Mouse (Mus musculus) cerebellum, adult 9-10 months (tissue): ENCODE results near the gene Mbtps2.

ENCODE experiments used
- DNase-seq: peaks from one replicate; pipeline ENCODE4 v3.0.0; 2022

Gene Mbtps2

DNA sequence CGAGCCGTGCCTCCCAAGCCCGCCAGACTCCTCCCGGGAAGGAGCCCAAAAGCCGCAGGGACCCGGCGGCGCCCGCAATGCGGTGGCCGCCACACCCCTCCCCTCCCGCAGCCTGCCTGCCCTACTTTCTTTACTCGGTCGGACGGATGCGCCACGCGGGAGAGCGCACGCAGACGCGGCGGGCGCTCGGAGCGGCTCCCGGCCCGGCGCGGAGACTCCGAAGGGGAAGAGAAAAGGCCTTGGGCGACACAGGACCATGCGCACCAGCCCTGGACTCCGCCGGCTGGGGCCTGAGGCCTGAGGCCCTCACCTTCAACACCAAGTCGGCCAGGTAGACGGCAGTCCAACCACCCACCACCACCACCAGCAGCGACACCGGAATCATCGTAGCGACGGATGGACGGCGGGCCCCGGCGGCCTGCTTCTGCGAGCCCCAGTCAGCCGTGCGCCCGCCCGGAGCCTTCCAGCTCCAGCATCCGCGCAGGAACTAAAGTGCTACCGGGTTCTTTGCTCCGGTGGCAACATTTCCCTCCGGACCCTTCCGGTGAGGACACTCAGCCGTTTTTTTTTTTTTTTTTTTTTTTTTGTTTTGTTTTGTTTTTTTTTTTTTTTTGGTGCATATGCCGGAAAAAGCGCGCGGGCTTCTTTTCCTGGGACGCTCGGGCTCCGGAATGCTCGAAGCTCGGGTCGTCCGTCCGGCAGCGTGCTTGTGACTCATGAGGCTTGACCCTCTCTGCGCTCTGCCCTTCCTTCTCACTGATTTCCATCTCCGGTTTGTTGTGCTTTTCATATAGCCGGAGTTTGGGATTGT lies at the start of gene Mbtps2:
Gene Mbtps2 (minus strand): TSS at position 530 of the 811 bp plus-strand sequence.
- DNase-seq, result peak; percentile 76

DNA sequence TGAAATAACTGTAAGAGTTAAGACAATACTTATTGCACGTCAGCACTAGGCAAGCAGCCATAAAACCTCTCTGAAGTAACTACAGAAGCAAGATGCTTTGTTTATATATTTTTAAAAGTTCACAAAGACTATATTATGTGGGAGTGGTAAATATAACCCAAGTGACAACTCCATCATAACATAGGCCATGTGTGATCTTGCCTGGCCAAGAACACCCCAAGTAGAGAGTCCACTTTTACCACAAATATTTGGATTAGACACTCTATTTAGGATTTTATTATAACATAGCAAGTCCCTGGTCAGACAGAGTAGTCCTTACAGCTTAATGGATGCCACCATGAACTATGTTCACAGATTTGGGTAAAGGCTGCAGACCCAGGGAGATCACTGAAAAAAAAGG lies 47.9 kb upstream of the Mbtps2 start:
- no peak for DNase-seq

DNA sequence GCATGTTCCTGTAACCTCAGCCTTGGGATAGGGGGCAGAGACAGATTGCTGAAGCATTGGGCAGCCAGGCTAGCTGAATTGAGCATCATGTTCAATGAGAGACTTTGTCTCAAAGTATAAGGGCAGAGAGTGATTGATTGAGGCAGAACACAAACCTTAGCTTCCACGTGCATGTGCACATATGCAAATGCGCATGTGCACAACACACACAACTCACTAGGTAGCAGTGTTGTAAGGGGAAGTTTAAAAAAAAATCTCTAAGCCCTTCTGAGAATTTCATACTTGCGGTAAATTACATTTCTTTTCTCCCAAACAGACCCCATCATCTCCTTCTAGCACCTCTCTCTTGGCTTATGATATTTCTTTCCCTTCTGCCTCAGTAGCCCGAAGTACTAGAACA lies 46.2 kb upstream of the Mbtps2 start:
- no peak for DNase-seq

DNA sequence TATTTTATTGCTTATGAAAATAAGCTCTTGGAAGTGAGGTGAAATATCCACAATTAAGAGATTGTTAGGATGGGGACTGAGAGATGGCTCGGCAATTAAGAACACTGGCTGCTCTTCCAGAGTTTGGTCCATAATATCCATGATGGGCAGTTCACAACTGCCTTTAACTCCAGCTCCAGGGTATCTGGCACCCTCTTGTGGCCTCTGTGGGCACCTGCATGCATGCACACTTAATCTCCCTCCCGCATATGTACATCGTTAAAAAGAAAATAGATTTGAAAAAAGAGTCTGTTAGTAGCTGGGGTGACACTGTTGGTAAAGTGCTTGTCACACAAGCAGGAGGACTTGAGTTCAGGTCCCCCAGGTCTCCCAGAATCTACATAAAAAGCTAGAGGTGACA lies 45.8 kb upstream of the Mbtps2 start:
- DNase-seq, result peak; percentile 71

DNA sequence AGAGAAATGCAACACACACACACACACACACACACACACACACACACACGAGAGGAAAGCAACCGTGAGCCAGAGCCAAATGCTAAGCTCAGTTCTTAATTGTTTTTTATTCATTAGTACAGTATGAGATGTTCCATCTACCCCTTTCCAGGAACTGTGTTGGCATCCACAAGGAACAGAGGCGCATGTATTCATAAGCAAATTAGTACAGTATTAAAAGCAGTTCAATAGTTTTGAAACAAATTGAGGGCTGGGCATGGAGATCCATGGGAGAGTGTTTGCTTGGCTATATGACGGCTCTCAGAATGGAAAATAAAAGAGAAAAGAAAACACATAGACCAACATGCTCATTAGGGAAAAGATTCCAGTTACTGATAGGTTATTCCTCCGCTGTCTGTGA lies 44.3 kb upstream of the Mbtps2 start:
- DNase-seq, result no peak

DNA sequence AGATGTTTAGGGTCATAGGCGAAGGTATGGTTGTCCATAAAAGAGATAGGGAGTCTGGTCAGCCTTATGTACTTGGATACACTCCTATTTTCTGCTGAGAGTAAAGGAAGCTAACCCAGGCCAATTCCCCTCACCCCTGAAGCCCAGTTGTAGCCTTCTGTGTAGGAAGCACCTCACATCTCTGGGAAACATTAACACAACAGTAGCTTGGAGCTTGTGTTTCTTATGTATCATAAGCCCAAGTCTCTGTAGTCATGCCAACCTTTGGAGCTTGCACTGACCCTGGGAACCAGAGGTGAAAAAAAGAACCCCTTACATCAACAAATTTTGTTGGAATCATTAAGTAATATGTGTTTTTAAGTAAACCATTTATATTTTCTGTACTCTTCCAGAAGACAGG lies 38.7 kb upstream of the Mbtps2 start:
- DNase-seq, result no peak

DNA sequence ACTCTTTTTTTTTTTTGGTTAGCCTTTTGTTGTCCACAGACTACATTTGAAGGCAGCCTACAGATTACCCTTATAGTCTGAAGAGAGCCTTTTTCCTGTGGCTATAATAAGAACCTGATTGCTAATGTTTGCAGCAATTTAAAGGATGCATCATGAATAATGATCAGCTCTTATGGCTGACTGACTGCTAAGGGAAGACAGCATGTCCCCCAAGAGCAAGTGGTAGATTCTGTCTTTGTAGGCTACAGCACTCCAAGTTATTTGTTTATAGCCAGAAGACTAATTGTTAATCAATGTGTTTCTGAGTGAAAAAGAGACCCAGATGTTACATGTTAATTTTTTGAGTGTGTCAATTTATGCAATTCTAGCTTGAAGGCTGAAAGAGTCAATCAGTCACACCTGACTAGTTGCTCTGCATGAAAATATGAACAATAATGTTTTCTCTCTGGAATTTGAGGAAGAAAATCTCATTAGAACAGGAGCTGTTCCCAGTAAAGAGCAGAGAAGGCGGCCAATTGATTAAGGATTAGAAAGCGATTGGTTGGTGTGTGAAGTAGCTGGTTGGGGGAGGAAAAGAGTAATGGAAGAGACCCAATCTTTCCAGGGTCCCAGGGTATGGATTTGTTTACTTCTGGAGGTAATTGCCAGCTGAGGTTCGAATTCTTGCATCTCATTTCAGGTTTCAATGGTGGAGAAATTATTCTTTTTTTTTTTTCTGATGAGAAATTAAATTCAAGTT lies 35.3 kb upstream of the Mbtps2 start:
- no peak for DNase-seq

DNA sequence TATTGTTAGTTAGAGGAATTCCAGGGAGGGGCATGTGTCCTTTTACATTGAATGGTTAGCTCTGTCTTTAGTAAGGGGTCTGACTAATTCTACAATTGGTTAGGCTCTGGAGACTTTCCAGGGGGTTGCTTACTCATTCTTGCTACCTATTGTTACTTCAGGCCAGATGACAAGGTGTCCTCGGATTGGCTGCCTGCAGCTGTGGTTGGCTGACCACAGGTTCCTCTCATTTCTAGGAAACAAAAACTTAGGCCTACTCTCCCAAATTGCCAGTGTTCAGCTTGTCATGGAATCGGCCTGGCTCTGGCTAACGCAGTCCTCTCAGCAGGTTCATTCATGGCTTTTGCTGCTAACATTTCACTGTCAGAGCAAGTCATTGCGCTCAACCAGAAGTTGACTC lies 31.8 kb upstream of the Mbtps2 start:
- no peak for DNase-seq

DNA sequence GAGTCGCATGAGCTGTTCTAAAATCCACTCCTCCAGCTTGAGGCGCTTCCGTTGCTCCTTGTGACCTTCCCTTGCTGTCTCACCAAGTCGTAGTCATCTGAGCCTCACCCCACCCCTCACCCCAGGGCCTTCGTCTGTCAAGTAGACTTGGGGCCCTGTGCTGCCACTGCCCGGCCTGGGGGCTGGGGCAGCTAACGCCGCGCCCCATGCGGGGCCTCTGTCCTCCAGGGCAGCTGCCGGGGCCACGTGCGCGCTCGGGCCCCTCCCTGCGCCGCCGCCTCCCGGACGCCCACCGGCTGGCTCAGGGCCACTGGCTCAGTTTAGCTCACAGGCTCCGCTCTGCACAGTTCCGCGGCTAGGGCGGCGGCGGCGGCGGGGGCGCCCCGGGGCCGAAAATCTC lies 14.4 kb upstream of the Mbtps2 start:
- DNase-seq, result no peak

DNA sequence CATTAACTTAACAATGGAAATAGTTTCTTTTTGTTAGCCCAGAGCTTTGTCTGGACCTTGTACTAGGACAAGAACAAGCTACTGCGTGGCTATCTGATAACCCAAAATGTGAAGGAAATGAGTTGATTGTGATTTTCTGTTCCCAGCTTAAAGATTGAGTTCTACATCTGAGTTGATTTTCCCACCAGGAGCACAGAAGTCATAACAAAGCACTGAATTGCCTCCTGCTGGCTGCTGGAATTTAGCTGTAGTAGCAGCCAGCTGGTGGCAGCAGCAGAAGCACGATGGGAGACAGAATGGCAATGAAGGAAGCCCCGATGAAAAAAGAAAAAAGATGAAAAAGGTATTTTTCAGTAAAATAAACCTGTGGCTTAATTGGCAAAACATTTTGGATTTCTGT lies 2.9 kb upstream of the Mbtps2 start:
- peak; percentile 60 for DNase-seq

DNA sequence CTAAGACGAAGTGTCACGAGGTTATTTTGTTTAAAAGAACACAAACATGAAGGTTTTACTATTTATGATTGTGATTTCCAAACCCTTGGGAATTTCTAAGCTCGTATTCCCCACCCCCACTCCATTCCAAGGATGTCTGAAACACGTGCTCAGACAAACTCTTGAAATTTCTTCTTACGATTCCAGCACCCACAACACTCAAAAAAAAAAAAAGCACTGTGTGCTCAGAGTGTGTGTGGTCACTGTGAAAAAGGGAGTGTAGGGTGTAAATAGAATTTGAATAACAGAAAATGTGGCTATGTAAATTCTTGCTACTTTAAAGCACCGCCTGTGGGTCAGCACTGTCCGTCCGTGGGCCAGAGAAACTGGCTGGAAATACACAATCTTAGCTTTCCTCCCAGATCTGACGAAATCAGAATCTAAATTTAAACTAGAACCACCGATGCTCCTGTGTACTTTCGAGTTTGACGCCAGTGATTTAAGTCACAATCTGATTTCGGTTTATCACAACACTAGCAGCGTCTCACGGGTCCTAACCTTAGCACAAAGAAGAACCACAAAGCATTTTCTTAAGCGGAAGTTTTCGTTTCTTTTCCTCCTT lies 830 bp downstream of the Mbtps2 start:
- DNase-seq, result no peak

DNA sequence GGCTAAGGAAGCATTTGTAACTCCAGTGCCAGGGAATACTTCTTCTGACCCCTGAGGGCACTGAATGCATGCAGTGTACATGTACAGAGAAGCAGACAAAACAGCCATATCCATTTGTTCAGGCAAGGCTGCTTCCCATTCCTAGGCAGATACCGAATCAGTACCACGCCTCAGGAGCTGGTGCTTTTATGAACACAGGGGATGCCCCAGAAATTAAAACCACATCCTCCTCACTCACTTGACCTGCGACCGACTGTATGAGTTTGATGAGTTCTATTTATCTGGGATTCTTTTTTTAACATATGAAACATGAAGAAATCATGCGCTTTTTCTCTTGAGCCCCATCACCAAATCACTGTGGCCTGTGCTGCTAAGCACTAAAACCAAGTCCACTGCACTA lies 1.7 kb downstream of the Mbtps2 start:
- DNase-seq, result no peak

DNA sequence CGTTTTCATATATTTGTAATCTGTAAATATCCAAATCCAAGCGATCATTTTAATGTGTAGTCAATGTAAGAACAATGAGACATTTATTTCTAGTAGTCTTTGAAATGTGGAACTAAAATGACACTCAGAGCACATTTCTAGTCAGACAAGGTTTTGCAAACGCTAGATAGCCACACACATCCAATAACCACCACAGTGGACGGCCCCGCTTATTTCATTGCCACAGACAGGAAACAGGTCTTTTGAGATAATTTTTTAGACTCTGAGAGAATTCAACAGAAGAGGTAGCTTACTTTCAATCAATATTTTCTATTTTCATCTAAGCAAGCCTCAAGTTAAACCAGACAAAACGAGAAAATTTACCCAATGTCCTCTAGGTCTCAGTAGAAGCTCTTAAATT lies 2.6 kb downstream of the Mbtps2 start:
- no peak for DNase-seq

DNA sequence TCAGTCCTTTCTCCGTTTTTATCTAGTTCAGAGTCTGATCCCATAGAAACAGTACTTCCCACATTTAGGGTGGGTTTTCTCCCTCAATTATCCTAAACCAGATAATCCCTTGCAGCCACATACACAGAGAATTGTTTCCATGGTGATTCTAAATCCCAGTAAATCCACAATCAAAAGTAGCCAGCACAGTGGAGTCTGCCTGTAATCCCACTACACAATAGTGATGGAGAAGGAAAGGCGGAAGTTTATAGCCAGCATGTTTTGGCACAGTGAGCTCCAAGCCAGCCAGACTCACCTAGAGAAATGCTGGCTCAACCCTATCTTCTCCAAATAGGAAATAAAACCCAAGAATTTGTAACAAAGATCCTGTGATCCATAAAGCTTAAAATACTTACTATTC lies 3.9 kb downstream of the Mbtps2 start:
- DNase-seq, result no peak

DNA sequence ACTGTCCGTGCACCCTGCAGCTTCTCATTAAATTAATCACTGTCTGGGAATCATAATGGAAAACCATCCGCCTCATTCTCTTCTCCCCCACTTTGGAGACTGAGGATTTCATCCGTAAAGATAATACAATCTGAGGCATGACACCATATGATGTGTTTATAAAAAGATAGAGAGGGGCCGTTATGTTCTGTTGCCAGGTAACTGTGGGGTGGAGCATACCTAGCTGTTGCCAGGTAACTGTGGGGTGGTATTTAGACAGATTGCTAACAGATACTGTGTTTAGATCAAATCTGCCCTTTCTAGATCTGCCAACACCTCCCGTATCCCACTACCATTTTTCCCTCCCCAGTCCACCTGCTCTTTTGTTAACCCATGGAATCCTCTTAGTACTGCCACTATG lies 11.5 kb downstream of the Mbtps2 start:
- DNase-seq, result peak; percentile 68

DNA sequence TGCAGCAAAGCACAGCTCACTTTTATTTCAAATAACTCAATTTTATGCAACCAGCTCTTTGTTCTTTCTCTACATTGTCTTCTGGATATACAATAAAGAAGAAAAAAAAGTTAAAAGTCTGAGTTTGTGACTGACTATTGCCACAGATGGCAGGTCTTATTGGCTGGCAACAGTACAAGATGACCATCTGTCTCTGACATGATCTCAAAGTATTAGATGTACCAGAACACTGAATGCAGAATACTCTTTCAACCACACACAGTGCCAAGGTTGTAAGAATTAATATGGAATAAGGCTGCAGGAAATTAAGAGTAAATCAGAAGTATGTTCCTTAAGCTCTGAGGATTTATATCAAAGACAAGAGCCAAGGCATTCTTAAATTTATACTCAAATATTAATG lies 12.1 kb downstream of the Mbtps2 start:
- DNase-seq, result peak; percentile 83

DNA sequence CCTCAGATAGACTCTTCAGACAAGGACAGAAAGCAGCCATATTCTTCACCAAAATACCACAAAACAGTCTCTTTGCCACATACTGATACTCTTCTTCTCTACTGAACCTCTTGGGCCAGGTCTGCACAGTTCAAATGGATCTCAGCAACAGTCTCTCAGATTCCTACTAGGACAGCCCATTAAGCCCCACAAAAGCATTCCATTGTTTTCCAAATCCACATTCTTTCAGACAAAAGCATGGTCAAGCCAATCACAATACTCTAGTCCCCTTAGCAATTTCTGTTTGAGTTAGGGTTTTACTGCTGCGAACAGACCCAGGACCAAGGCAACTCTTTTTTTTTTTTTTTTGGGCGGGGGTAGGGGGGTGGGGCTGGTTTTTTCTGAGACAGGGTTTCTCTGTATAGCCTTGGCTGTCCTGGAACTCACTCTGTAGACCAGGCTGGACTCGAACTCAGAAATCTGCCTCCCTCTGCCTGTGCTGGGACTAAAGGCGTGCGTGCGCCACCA lies 19.4 kb downstream of the Mbtps2 start:
- no peak for DNase-seq

DNA sequence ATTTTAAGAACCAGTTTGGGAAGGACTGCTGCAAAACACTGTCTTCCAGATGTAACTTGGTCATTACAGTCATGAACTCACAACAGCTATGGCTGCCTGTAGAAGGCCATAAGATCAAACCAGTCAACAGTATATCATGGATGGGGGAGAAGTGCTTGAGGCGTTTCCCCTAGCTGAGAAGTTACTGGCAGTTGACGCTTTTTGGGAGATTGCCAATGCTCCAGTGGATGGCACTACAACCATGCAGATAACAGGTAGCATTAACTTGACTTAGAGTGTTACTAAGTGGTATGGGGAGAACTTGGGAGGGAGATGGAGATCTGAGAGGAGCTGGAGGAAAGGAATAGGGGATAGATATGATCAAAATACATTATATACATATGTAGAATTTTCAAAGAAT lies 23.8 kb downstream of the Mbtps2 start:
- no peak for DNase-seq

DNA sequence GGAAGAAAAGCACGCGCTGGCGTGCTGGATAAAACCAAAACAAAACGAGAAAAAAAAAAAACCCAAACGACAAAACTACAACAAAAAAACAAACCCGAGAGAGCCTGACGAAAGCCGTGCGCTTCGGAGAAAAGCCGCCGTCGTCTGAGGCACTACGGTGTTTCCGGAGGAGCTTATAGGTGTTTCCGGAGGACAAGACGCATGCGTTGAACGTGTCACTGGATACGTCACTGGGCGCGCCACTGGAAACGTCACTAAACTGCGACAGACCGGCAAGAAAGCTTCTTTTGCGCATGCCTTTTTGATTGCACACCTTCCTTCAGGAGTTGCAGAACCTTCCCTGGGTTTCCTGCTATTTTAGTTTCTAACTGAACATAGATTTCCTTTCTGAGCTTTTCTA lies 29.7 kb downstream of the Mbtps2 start, which contains the start of gene Yy2:
Gene Yy2 (minus strand): TSS at position 146 of the 400 bp plus-strand sequence.
- no peak for DNase-seq

DNA sequence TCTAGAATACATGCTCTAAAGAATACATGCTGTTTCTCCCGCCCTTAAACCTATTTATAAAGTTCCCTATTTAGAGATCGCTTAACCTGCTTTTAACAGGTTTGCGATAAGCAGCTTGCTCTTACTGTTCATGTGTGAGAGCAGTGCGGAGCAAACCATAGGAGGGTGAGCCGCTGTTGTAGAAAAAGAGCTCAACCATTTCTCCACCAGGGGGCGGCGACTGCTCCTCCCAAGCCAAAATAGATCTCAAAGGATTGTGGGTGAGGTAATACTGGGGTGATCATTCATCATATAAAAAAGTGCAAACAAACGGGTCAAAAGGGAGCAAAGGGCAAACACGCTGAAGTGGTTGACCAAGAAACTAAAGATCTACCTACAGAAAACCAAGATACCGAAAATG lies 34.7 kb downstream of the Mbtps2 start:
- DNase-seq, result no peak

DNA sequence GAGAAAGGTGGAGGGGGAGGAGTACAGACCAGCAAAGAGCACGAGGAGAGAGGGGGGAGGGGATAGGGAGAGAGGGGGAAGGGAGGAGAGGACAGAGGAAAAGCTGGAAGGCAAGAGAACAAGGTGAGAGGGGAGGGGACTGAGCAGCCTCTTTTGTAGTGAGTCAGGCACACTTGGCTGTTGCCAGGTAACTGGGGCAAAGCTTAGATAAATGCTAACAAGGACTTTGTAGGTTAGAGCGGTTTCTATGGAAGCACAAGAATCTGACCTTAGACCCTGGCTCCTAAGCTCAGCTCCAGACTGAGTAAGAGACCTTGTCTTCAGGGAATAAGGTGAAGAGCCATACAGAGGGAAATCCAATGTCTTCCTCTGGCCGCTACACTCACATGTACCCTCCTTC lies 51.4 kb downstream of the Mbtps2 start:
- DNase-seq, result no peak

DNA sequence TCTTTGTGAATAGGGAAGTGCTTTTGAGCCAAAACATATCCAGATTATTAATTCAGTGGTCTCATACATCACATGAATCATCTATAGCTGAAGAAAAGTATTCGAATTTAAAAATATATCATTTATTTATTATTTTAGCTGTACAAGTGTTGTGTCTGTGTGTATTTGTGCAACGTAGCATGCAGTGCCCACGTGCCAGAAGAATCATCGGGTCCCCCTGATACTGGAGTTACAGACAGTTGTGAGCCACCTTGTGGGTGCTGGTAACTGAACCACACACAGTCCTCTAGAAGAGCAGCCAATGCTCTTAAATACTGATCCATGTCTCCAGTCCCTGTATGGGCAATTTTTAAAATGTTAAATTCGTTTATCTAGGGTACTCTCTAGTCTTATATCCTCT lies 92.1 kb downstream of the Mbtps2 start:
- no peak for DNase-seq

DNA sequence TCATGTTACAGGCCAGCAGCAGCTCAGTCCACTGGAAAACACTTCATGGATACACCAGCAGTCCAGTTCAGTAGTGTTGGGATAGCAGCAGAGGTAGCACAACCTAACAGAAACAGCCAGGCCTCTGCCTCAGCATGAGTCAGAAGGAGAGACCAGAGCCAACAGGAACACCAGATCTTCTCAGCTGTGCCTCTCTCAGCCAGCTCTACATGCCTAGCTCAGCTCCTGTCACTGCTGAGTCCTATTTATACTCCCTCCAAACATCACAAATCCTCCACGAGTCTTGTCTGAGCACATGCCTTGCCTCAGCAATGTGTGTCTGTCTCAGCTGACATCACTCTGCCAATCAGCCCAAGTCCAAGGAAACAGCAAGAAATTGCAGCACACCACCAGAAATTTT lies 94.0 kb downstream of the Mbtps2 start:
- DNase-seq, result no peak

DNA sequence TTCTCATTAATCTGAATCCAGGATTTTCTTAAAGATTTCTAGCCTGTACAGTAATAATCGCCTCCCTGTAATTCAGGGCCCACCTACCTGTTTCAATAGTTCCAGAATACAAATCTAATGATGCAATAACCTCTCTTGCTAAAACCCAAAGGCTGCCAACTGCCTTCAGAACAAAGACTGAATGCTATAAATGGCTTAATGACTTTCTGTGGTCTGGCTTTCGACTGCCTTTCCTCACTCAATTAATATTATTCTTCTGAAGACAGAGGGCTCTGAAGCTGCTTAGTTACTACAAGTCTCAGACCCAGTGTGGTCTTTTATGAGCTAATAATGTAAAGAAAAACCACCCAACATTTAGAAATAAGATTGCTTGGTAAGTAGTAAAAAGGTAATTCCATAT lies 96.6 kb downstream of the Mbtps2 start:
- DNase-seq, result no peak
